Mouse (Mus musculus): ENCODE results near the gene Cpxm1.

GRCm38 (mm10) chr2:130367386-130367785 is 30.0 kb downstream of the Cpxm1 start:
- no peak for TF ChIP-seq GATA1 (IDR thresholded peaks at IDR 0.05; ENCODE audit: low read length)
- TF ChIP-seq TAL1 (IDR thresholded peaks at IDR 0.05; ENCODE audit: low read length), result no peak

Data from erythroblast, embryonic 14.5 days (primary cell).